Mouse (Mus musculus): ENCODE results near the gene Kdm2a. TPM values are rescaled to one million over a fixed set of nuclear protein-coding genes. Genes with fewer than 3 reads are reported as not detected.

Gene Kdm2a
- polyA plus RNA-seq, 1 experiment: 20.3 TPM

GRCm38 (mm10) chr19:4309776-4310185 is 88.3 kb downstream of the Kdm2a start:
- TF ChIP-seq TCF12 (IDR thresholded peaks at IDR 0.05; ENCODE audit: insufficient read depth, poor library complexity, severe bottlenecking): no peak
- no peak for TF ChIP-seq CEBPB (IDR thresholded peaks at IDR 0.05; ENCODE audit: insufficient read depth, poor library complexity, severe bottlenecking)
- TF ChIP-seq MAX (IDR thresholded peaks at IDR 0.05; ENCODE audit: low read depth): no peak
- no peak for TF ChIP-seq REST (IDR thresholded peaks at IDR 0.05; ENCODE audit: insufficient read depth, insufficient read length)
- TF ChIP-seq MYOG (IDR thresholded peaks at IDR 0.05; ENCODE audit: control insufficient read depth in 1 of 3, insufficient read depth in 1 of 3, insufficient read length in 2 of 3, low read depth in 2 of 3): no peak
- no peak for TF ChIP-seq TCF3 (IDR thresholded peaks at IDR 0.05; ENCODE audit: insufficient read length, low read depth)
- no peak for TF ChIP-seq MYOD1 (IDR thresholded peaks at IDR 0.05; ENCODE audit: control insufficient read depth in 1 of 3, insufficient read length in 2 of 3, low read depth in 2 of 3)
- Histone ChIP-seq H3K4me2 (ENCODE audit: low read depth) (no peak overlapping the region), H3K27me3 (ENCODE audit: control insufficient read depth, insufficient read depth, insufficient read length) (no peaks in the 10 kb centered on the region), H3K36me3 (ENCODE audit: control insufficient read depth, insufficient read depth) (no peaks in the 10 kb centered on the region), H3K79me2 (ENCODE audit: control insufficient read depth, insufficient read depth) (peaks cover 9% of the 10 kb centered on the region), H3K4me3 (no peak overlapping the region), H3ac (ENCODE audit: control insufficient read depth, insufficient read length) (no peak overlapping the region)

DNA sequence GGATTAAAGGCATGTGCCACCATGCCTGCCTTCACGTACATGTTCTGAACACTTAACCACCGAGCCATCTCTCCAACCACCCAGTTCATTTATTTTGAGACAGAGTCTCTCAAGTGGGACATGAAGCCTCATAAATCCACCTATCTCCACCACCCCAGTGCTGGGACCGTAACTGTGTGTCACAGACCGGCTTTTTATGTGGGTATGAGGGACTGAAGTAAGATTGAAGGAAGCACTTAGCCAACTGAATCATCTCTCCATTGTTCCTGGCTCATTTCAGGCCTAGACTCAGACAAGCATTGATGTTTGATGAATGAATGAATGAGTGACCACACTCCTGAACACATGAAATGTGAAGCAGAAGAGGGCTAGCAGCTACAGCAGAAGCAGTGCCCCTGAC is 88.8 kb downstream of the Kdm2a start:
- Histone ChIP-seq H3K36me3 (ENCODE audit: control insufficient read depth, insufficient read depth) (no peaks in the 10 kb centered on the region), H3K4me2 (ENCODE audit: low read depth) (no peak overlapping the region), H3ac (ENCODE audit: control insufficient read depth, insufficient read length) (no peak overlapping the region), H3K79me2 (ENCODE audit: control insufficient read depth, insufficient read depth) (peaks cover 14% of the 10 kb centered on the region), H3K4me3 (no peak overlapping the region), H3K27me3 (ENCODE audit: control insufficient read depth, insufficient read depth, insufficient read length) (no peaks in the 10 kb centered on the region)
- TF ChIP-seq USF1 (IDR thresholded peaks at IDR 0.05; ENCODE audit: low read depth) (no peak), POLR2A (IDR thresholded peaks at IDR 0.05; ENCODE audit: insufficient read length, low read depth) (no peak), MAX (IDR thresholded peaks at IDR 0.05; ENCODE audit: low read depth) (no peak), CEBPB (IDR thresholded peaks at IDR 0.05; ENCODE audit: insufficient read depth, poor library complexity, severe bottlenecking) (no peak), SRF (IDR thresholded peaks at IDR 0.05; ENCODE audit: control insufficient read depth, insufficient read length, low read depth) (no peak), E2F4 (IDR thresholded peaks at IDR 0.05; ENCODE audit: insufficient read depth) (no peak), TCF3 (IDR thresholded peaks at IDR 0.05; ENCODE audit: insufficient read length, low read depth) (no peak), TCF12 (IDR thresholded peaks at IDR 0.05; ENCODE audit: insufficient read depth, poor library complexity, severe bottlenecking) (no peak), POLR2AphosphoS2 (IDR thresholded peaks at IDR 0.05; ENCODE audit: insufficient read length, low read depth) (no peak), MYOD1 (IDR thresholded peaks at IDR 0.05; ENCODE audit: control insufficient read depth in 1 of 3, insufficient read length in 2 of 3, low read depth in 2 of 3) (no peak), REST (IDR thresholded peaks at IDR 0.05; ENCODE audit: insufficient read depth, insufficient read length) (no peak), MYOG (IDR thresholded peaks at IDR 0.05; ENCODE audit: control insufficient read depth in 1 of 3, insufficient read depth in 1 of 3, insufficient read length in 2 of 3, low read depth in 2 of 3) (no peak)

GRCm38 (mm10) chr19:4306190-4306577 is 91.9 kb downstream of the Kdm2a start, which contains the start of gene Grk2:
Gene Grk2, minus strand, starts transcription at chr19:4306222.
- Histone ChIP-seq H3ac (ENCODE audit: control insufficient read depth, insufficient read length) (peak within 1 kb of the TSS; percentile 46), H3K4me3 (peak within 1 kb of the TSS; percentile 43), H3K36me3 (ENCODE audit: control insufficient read depth, insufficient read depth) (no peaks in the 10 kb centered on the region), H3K27me3 (ENCODE audit: control insufficient read depth, insufficient read depth, insufficient read length) (no peaks in the 10 kb centered on the region), H3K79me2 (ENCODE audit: control insufficient read depth, insufficient read depth) (peaks cover 40% of the 10 kb centered on the region), H3K4me2 (ENCODE audit: low read depth) (peak within 1 kb of the TSS; percentile 80)
- TF ChIP-seq POLR2A (IDR thresholded peaks at IDR 0.05; ENCODE audit: insufficient read length, low read depth) (peak; percentile 36), MYOG (IDR thresholded peaks at IDR 0.05; ENCODE audit: control insufficient read depth in 1 of 3, insufficient read depth in 1 of 3, insufficient read length in 2 of 3, low read depth in 2 of 3) (no peak), MYOD1 (IDR thresholded peaks at IDR 0.05; ENCODE audit: control insufficient read depth in 1 of 3, insufficient read length in 2 of 3, low read depth in 2 of 3) (no peak), TCF3 (IDR thresholded peaks at IDR 0.05; ENCODE audit: insufficient read length, low read depth) (no peak)

DNA sequence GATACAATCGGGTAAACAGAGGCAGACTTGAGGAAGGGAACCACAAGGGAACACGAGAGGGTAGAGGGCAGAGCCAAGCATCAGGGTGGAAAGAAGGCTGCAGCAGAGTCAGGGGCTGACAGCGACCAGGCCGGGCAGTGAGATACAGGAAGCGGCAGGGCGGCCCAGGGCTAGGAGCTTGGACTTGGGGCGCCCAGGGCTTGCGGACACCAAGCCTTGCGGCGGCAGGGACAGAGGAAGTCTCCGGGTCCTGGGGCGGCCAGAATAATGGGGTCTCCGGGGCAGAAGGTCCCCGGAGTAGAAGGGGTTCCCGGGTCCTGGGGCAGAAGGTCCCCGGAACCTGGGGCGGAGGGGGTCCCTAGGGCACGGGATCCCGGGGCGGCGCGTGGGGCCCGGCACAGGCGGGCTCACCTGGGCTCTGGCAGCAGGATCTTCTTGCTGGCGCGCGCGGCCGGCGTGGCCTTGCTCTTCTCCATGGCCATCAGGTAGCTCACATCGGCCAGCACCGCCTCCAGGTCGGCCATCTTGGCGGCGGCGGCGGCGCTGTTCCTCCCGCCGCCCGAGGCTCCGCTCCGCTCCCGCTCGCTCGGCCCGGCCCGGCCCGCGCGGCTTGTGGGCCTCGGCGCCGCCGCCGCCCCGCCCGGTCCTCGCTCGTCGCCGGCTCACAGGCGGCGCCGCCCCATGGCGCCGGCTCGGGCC is 92.4 kb downstream of the Kdm2a start:
- H3K4me2 ChIP-seq (ENCODE audit: low read depth): peak overlapping the region; percentile 80
- peak overlapping the region; percentile 46 for H3ac ChIP-seq (ENCODE audit: control insufficient read depth, insufficient read length)
- H3K36me3 ChIP-seq (ENCODE audit: control insufficient read depth, insufficient read depth): no peaks in the 10 kb centered on the region
- H3K27me3 ChIP-seq (ENCODE audit: control insufficient read depth, insufficient read depth, insufficient read length): no peaks in the 10 kb centered on the region
- H3K79me2 ChIP-seq (ENCODE audit: control insufficient read depth, insufficient read depth): peaks cover 46% of the 10 kb centered on the region
- H3K4me3 ChIP-seq: peak overlapping the region; percentile 43
- TF ChIP-seq MYOG (IDR thresholded peaks at IDR 0.05; ENCODE audit: control insufficient read depth in 1 of 3, insufficient read depth in 1 of 3, insufficient read length in 2 of 3, low read depth in 2 of 3) (no peak), SRF (IDR thresholded peaks at IDR 0.05; ENCODE audit: control insufficient read depth, insufficient read length, low read depth) (no peak), TCF3 (IDR thresholded peaks at IDR 0.05; ENCODE audit: insufficient read length, low read depth) (no peak), POLR2A (IDR thresholded peaks at IDR 0.05; ENCODE audit: insufficient read length, low read depth) (peak; percentile 4)

DNA sequence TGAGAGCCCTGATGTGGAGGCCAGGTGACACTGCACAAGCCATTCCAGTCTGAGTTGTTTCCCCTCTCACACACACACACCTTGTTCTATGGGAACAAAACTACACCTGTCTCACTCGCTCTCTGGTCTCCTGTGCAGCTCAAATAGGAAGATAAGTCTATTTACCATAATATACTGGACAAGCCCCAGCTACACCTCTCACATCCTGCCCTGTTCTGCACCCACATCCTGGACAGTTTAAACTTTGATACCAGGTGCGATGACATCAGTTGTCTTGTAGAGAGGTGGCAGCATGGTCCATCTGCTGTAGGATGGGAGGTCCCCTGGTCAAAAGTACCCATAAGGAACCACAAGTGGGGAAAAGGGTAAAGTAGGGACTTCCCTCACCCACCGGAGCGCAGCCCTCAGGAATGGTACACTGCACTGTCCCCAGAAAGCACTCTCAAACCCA is 93.2 kb downstream of the Kdm2a start:
- Histone ChIP-seq H3K27me3 (ENCODE audit: control insufficient read depth, insufficient read depth, insufficient read length) (no peaks in the 10 kb centered on the region), H3K79me2 (ENCODE audit: control insufficient read depth, insufficient read depth) (peaks cover 46% of the 10 kb centered on the region), H3K36me3 (ENCODE audit: control insufficient read depth, insufficient read depth) (no peaks in the 10 kb centered on the region), H3K4me3 (peak overlapping the region; percentile 43), H3ac (ENCODE audit: control insufficient read depth, insufficient read length) (peak overlapping the region; percentile 46), H3K4me2 (ENCODE audit: low read depth) (peak overlapping the region; percentile 80)
- TF ChIP-seq TCF3 (IDR thresholded peaks at IDR 0.05; ENCODE audit: insufficient read length, low read depth) (no peak), MYOD1 (IDR thresholded peaks at IDR 0.05; ENCODE audit: control insufficient read depth in 1 of 3, insufficient read length in 2 of 3, low read depth in 2 of 3) (no peak), TCF12 (IDR thresholded peaks at IDR 0.05; ENCODE audit: insufficient read depth, poor library complexity, severe bottlenecking) (no peak), MYOG (IDR thresholded peaks at IDR 0.05; ENCODE audit: control insufficient read depth in 1 of 3, insufficient read depth in 1 of 3, insufficient read length in 2 of 3, low read depth in 2 of 3) (no peak), CEBPB (IDR thresholded peaks at IDR 0.05; ENCODE audit: insufficient read depth, poor library complexity, severe bottlenecking) (no peak), REST (IDR thresholded peaks at IDR 0.05; ENCODE audit: insufficient read depth, insufficient read length) (no peak), USF1 (IDR thresholded peaks at IDR 0.05; ENCODE audit: low read depth) (no peak), POLR2A (IDR thresholded peaks at IDR 0.05; ENCODE audit: insufficient read length, low read depth) (no peak)

All from myocyte (in vitro differentiated cells).